Mouse (Mus musculus): ENCODE results near the gene Ap5z1.

Gene Ap5z1

GRCm38 (mm10) chr5:142439911-142440432 lies 23.8 kb upstream of the Ap5z1 start:
- no peak for DNase-seq (ENCODE audit: low spot score in 2 of 2)

DNA sequence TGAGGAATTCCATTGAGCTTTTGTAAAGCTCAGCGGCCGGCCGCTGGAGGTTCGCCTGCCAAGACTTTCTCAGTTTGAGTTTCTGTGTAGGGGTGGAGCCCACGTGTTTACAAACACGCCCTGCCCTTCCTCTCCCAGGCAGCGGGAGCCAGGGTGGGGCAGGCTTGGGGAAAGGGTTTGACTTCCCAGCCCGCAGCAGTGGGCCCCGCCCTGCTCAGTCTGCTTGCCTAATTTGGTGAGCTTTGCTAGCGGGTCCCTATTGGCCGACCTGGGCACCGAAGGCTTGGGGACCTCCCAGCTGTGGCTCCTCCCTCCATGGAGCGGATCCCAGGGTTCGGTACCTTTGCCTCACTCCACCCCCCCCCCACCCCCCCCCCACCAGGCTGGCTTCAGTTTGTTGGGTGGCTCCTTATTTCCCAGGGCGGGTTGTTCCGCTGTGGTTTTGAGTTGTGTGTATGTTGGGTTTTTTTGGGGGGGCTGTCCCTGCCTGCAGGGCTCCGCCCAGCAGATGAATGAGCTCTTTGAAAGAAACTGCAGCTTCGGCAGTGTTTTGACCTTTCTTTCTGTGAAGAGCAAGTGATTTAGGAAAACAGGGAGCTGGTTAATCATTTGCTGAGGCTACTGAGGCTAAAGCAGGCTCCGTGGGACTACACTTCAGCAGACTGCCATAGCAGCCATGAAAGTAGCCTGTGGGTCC lies 23.1 kb upstream of the Ap5z1 start:
- DNase-seq (ENCODE audit: low spot score in 2 of 2), result peak; percentile 88 to 97

GRCm38 (mm10) chr5:142441332-142442044 lies 22.3 kb upstream of the Ap5z1 start:
- DNase-seq (ENCODE audit: low spot score in 2 of 2), result no peak

DNA sequence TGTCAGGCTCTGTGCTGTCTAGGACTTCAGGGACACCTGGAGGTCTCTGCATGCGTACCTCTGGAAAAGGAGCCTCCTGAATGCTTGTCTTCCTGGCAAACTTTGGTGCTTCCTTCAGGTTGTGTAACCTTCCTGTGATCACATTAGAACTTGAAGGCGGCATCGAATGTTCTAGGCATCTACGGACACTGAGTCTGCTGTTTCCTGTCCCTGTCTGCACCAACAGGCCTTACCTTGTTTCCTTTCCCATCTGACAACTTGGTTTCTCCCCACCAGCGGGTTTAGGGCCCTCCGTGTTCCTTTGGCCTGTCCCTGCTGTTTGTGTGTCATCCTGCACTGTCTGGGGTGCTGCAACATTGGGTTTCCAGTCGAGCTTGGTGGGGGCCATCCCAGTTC lies 21.7 kb upstream of the Ap5z1 start:
- no peak for DNase-seq (ENCODE audit: low spot score in 2 of 2)

- no peak for DNase-seq (ENCODE audit: low spot score in 2 of 2)
These were observed 20.2 kb upstream of the Ap5z1 start for GRCm38 (mm10) chr5:142443514-142443913.

DNA sequence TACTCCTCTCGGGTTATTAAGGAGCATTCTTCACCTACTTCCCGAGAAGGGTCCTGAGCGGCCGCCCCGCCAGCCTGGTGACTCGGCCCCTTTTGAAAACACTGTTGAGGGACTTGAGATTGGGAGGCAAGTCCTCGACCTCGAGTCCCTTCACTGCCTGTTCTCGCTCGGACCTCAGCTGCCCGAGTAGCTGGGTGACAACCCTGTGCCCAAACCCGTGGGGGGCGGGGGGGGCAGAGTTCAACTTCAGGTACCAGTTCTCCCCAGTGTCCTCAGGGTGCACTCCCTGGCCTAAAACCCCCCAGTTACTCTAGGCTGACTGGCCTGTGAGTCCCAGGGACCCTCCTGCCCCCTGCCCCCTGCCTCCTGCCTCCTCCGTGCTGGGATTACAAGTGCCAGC lies 19.8 kb upstream of the Ap5z1 start:
- DNase-seq (ENCODE audit: low spot score in 2 of 2), result no peak

- peak in 1 of 2 experiments; percentile 53 for DNase-seq (ENCODE audit: low spot score in 2 of 2)
These were observed 18.8 kb upstream of the Ap5z1 start for GRCm38 (mm10) chr5:142444791-142445531.

DNA sequence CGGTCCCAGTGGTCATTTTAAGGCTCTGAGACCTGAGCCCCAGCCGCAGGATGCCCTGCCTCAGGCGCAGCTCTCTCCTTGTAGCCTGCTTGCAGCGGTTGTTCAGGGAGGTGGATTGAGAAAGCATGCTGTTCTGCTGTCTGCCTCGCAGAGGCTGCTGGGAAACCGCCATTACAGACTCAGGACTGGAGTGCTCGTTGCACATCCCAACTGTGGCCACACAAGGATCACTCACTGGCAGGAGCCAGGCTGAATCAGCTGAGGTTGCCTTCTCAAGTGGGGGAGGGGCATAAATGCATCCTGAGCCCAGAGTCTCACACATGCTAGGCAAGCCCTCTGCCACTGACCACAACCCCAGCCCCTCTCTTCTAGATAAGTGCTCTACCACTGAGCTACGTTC lies 18.0 kb upstream of the Ap5z1 start:
- DNase-seq (ENCODE audit: low spot score in 2 of 2), result no peak

- peak; percentile 79 to 87 for DNase-seq (ENCODE audit: low spot score in 2 of 2)
These were observed 15.7 kb upstream of the Ap5z1 start for GRCm38 (mm10) chr5:142448076-142448475.

DNA sequence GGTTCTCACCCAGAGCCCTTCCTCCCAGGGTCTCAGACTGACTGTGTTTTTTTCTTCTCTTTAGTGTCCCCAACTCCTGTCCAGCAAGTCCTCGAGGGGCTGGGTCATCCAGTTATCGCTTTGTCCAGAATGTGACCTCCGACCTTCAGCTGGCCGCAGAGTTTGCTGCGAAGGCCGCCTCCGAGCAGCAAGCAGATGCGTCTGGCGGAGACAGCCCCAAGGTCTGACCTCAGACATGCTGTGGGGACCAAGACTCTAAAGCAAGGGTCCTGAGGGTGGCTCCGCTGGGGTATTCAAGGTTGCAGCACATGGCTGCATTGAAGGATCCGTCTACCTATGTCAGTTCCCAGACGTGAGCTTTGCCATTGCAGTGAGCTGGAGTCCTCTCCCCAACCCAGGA lies 15.1 kb upstream of the Ap5z1 start:
- DNase-seq (ENCODE audit: low spot score in 2 of 2), result no peak

DNA sequence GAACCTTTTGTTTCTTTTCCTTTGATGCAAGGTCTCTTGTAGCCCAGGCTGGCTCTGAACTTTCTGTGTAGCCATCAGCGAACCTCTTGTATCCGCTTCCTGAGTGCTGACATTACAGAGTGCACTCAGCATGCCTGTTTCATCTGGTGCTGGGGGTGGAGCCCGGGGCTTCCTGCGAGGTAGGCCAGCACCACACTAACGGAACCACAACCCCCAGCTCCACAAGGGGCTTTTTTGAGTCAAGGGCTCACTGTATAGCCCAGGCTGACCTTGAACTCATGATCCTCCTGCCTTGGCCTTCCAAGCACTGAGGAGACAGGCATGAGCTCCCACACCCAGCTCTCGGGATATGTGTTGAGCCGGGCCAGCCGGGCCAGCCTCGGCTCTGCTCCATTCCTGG lies 12.9 kb upstream of the Ap5z1 start:
- no peak for DNase-seq (ENCODE audit: low spot score in 2 of 2)

- no peak for DNase-seq (ENCODE audit: low spot score in 2 of 2)
These were observed 12.0 kb upstream of the Ap5z1 start for GRCm38 (mm10) chr5:142451759-142452158.

GRCm38 (mm10) chr5:142453742-142454141 lies 10.0 kb upstream of the Ap5z1 start:
- no peak for DNase-seq (ENCODE audit: low spot score in 2 of 2)

- no peak for DNase-seq (ENCODE audit: low spot score in 2 of 2)
These were observed 7.4 kb upstream of the Ap5z1 start for GRCm38 (mm10) chr5:142456318-142456717.

DNA sequence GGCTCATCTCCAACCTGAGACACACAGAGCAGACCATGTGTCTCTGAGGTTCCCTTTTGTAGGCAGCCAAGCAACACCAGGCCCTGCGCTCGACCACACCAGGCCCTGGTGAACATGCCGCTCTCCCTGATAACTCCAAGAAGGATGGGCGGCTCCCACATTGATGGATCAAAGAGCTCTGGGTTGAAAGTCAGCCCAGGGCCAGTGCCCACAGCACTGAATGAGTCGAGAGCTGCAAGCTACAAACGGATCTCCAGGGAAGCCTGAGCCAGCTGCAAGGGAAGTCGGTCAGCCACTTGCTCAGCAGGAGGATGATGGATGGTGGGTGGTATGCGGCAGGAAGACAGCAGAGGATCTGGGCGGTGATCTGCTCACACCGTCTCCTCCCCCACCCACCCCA lies 6.4 kb upstream of the Ap5z1 start:
- no peak for DNase-seq (ENCODE audit: low spot score in 2 of 2)

- no peak for DNase-seq (ENCODE audit: low spot score in 2 of 2)
These were observed 4.8 kb upstream of the Ap5z1 start for GRCm38 (mm10) chr5:142458791-142459557.

- DNase-seq (ENCODE audit: low spot score in 2 of 2), result no peak
These were observed 3.9 kb upstream of the Ap5z1 start for GRCm38 (mm10) chr5:142459834-142460233.

- no peak for DNase-seq (ENCODE audit: low spot score in 2 of 2)
These were observed 1.7 kb upstream of the Ap5z1 start for GRCm38 (mm10) chr5:142461942-142462640.

- DNase-seq (ENCODE audit: low spot score in 2 of 2), result no peak
These were observed 1.1 kb upstream of the Ap5z1 start for GRCm38 (mm10) chr5:142462641-142462948.

- no peak for DNase-seq (ENCODE audit: low spot score in 2 of 2)
These were observed 733 bp upstream of the Ap5z1 start for GRCm38 (mm10) chr5:142463011-142463410.

DNA sequence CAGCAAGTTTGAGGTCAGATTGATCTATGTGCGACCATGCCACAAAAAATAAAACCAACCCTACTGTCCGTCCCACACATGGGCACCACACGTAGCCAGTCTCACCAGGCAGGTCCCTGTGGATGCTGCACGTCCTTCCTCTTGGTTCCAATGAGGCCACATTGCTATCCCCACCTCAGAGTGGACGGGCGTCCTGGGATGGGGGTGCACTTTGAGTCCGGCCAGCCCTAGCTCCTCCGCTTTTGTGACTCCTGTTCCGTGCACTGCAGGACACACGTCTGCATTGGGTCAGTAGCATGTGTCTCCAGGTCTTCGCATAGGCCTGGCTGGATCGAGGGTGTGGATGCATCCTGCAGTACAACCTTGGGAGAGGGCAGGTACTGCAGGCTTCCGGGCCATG lies 4.6 kb downstream of the Ap5z1 start:
- no peak for DNase-seq (ENCODE audit: low spot score in 2 of 2)
